Mouse (Mus musculus) left cerebral cortex, adult 2 months (tissue): ENCODE measurements around the gene Slc39a3. TPM values are rescaled to one million over a fixed set of nuclear protein-coding genes. Genes with fewer than 3 reads are reported as not detected.
"Not testable (repeated sequence)": the region's sequence is repeated elsewhere in the genome, so short reads cannot be mapped to it uniquely, and the experiment has no call there.

Source experiments
- DNase-seq, 2 experiments: peaks; one replicate each; pipeline ENCODE4 v3.0.0; 2021 to 2022; ENCODE audit warnings: low spot score in 2 of 2, mixed read lengths in 1 of 2; ENCODE audit errors: extremely low spot score in 1 of 2
- H3K27ac ChIP-seq: fragments of 200-600 bp; 2 replicates; pipeline ENCODE4 v1.8.1; 2022
- H3K4me3 ChIP-seq: fragments of 200-600 bp; 2 replicates; pipeline ENCODE4 v1.8.1; 2022
- CTCF ChIP-seq: fragments of 200-600 bp; IDR thresholded peaks from 2 replicates; pipeline ENCODE4 v1.8.1; 2022; ENCODE audit warnings: antibody characterized with exemption, mild to moderate bottlenecking, moderate library complexity
- intact Hi-C: fragments of 180-260 bp; cut with DNase I; formaldehyde crosslinking; loops from one replicate; pipeline ENCODE4 v1.15.1; 2025
- total RNA-seq, 2 experiments: library from RNA; stranded (reverse); gene quantifications; 2 replicates each; pipeline ENCODE4 v1.2.3; 2021

Gene Slc39a3
- total RNA-seq, 2 experiments from 2014 or later = 61.3 to 62.5 TPM

DNA sequence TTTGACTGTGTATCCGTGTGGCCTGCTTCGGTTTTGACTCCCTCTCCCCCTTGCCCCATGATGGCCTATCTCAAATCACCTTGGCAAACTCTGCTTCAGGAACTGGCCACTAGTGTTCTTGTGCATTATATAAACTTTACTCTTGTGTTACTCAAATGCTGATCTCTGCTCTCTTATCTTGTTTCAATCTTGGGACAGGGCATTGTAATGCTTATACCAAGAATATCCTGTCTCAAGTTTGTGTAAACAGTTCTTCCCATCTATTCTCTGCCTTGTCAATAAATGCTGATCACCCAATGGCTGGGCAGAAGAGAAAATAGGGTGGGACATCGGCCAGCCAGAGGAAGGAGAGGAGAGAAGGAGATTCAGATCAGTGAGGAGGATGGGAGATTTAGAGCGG is 25.5 kb upstream of the Slc39a3 start:
- H3K27ac ChIP-seq = no peak overlapping the region
- intact Hi-C loops = no loop called here
- DNase-seq = no peak
- TF ChIP-seq CTCF = no peak
- no peak overlapping the region for H3K4me3 ChIP-seq

DNA sequence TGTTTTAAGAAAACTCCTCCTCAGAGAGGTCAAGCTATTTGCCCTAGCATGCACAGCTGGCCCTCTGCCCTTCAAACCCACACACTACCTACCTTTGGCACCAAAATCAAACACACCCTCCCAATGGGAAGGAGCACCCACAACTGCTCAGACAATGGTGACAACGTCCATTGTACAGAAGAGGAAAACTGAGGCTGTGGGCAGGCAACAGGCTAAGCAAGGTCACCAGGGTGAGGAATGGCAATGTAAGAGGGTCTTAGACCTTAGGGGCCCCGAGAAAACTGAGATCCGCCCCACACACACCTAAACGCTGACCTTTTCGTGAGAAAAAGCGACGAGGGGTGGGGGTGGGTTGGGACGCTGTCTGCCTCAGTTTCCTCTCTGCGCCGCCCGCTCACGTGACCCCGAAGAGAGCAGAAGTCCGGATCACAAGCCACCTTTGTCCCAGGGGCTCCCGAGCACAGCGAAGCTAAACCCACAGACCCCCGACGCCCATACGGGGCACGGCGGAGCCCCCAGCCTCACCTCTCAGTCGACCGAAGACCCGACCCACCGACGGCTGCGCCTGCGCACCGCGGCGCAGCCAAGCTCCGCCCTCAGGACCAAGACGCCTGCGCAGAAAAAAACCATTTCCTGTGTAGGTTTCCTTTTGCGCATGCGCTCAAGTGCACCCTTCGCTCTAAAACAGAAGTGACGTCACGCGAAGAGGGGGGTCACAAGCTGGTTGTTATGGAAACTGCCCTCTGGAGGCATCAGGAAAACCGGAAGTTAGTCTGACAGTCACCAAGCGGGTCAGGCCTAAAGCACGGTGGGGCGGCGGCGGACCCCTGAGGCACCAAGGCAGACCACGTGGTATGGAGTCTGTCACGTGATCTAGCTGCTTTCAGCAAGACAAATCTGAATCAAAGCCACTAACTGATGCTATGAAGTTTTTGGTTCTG is 22.6 kb upstream of the Slc39a3 start, which contains the start of gene Sgta:
Gene Sgta, minus strand, starts transcription at position 579 of the 941 bp plus-strand sequence.
- peak within 1 kb of the TSS; percentile 90 for H3K27ac ChIP-seq
- intact Hi-C loops = no loop called here
- peak; percentile 98 to 99 for DNase-seq
- TF ChIP-seq CTCF = no peak
- peak within 1 kb of the TSS; percentile 90 for H3K4me3 ChIP-seq

DNA sequence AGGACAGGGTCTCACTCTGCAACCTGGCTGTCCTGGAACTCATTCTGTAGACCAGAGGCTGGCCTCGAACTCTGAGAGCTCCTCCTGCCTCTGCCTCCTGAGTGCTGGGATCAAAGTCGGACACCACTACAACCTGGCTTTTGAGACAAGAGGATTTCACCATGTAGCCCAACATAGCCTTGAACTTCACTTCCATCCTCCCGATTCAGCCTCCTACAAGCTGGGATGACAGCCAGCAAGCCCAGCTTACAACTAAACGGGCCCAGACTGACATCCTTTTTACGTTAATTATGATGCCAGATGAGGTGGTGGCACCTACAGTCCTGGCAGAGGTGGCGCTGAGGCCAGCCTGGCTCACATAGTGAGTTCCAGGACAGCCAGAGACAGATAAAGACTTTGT is 21.7 kb upstream of the Slc39a3 start:
- peak overlapping the region; percentile 90 for H3K4me3 ChIP-seq
- no peak for TF ChIP-seq CTCF
- no peak for DNase-seq
- no peak overlapping the region for H3K27ac ChIP-seq
- intact Hi-C loops = no loop called here

DNA sequence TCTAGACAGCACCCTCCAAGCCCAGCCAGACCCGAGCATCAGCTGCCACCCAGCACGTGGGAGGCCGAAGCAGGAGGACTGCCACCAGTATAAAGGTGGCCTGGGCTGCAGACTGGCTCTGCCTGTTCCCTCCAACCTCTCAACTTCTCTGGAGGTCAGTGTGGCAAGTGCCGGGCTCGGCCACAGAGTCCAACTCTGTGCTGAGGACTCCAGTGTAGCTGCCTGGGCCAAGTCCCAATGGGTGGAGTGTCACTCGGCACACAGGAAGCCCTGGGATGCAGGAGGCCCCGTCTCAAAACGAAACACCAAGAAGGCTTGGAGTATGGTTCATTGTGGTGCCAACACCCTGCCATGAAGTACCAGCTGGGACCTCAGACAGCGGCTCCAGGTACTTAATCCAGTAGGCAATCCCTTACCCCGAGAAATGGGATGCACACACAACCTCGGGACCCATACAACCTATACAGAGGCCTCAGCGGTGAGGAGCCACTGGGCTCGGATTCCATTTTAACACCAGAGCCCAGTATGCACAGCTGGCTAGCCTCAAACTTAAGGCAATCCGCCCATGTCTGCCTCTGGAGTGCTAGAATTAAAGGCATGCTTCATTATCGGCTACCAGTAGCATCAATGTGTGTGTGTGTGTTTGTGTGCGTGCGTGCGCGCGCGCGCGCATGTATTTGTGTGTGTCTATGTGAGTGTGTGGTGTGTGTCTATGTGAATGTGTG is 20.3 kb upstream of the Slc39a3 start:
- intact Hi-C loops = no loop called here
- H3K27ac ChIP-seq = no peak overlapping the region
- TF ChIP-seq CTCF = no peak
- DNase-seq = no peak
- no peak overlapping the region for H3K4me3 ChIP-seq

DNA sequence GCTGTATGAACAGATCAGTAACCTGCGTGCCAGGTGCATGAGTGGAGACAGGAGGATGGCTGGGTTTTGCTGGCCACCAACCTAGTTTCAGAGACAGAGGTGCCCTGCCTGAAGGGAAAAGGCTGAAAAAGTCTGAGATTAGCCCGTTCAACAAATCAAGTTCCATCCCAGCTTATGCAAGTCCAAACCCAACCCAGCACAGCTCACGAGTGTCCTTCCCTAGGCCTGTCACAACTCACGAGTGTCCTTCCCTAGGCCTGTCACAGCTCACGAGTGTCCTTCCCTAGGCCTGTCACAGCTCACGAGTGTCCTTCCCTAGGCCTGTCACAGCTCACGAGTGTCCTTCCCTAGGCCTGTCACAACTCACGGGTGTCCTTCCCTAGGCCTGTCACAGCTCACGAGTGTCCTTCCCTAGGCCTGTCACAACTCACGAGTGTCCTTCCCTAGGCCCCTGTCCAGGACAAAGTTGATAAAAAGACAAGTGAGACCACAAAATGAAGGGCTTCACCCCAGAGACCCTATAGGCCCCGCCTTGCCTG is 18.6 kb upstream of the Slc39a3 start:
- intact Hi-C loops, H3K27ac ChIP-seq, DNase-seq, H3K4me3 ChIP-seq: not testable (repeated sequence)

DNA sequence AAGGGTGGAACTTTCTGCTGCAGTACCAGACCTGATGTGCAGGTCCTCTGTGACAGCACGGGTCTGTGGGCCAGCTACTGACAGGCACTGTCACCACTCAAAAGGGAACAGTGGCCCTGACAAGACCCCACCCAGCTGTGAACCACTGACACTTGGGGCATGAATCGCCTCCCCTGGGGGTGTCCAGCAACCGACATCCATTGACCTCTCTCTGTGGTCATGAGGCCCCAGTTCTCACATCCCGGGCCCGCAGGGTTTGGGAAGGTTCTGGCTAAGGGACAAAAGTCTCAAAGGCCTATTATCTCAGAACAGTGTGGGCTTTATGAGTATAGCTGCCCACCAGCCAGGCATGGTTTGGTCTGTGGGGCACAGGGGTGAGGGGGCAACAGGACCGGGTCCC is 17.9 kb upstream of the Slc39a3 start:
- intact Hi-C loops = no loop called here
- no peak for DNase-seq
- no peak overlapping the region for H3K27ac ChIP-seq
- no peak for TF ChIP-seq CTCF
- H3K4me3 ChIP-seq = no peak overlapping the region

GRCm38 (mm10) chr10:81052577-81052976 is 15.4 kb upstream of the Slc39a3 start:
- TF ChIP-seq CTCF = no peak
- DNase-seq = no peak
- Histone ChIP-seq H3K27ac (no peak overlapping the region), H3K4me3 (no peak overlapping the region)
- intact Hi-C loops = no loop called here

DNA sequence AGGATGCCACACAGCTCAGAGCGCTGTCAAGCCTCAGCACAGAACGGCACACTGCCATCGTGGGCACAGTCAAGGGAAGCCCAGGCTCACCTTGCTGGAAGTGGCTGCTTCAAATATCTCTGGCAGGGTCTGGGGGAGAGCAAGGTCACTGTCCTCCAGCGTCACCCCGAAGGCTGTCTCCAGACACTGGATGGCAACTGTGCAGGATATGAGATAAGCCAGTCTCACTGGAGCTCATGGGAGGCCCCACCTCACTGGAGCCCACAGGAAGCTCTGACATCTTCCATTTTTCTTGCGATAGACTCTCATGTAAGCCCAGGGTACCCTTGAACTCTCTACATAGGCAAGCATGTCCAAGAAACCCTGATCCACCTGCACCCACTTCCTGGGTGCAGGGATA is 13.9 kb upstream of the Slc39a3 start:
- DNase-seq = no peak
- H3K4me3 ChIP-seq = no peak overlapping the region
- no peak for TF ChIP-seq CTCF
- intact Hi-C loops = no loop called here
- H3K27ac ChIP-seq = no peak overlapping the region

GRCm38 (mm10) chr10:81050645-81051044 is 13.4 kb upstream of the Slc39a3 start:
- H3K4me3 ChIP-seq = no peak overlapping the region
- intact Hi-C loops = no loop called here
- DNase-seq = no peak
- H3K27ac ChIP-seq = no peak overlapping the region
- peak; percentile 36 for TF ChIP-seq CTCF

- H3K4me3 ChIP-seq, DNase-seq, H3K27ac ChIP-seq, intact Hi-C loops: not testable (repeated sequence)
These were observed 8.0 kb upstream of the Slc39a3 start for GRCm38 (mm10) chr10:81045246-81045645.

DNA sequence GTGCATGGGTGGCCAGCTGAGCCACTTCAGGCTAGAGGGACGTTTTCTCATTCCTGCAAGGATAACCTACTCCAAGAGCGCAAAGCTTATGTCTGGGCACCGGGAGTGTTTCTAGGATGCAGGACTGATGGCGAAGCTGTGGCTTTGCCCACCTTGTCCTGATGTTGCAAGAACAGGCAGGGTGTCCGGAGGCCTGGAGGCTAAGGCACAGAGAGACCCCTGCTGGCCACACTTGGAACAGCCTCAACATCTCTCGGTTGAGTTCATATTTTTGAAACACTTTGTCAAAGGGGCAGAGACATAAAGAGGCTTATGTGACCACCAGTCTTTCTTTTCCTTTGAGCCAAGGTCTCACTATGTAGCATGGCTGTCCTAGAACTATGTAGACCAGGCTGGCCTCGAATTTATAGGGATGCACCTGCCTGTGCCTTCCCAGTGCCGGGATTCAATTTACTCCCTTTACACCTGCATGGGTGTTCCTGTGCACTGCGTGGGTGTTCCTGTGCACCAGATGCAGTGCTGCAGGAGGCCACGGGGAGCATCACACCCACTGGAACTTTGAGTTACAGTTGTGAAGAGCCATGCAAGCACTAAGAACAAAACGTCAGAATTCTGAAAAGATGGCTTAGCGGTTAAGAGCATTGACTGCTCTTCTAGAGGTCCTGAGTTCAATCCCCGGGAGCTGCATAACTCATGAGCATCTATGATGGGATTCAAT is 4.4 kb upstream of the Slc39a3 start:
- peak; percentile 84 for TF ChIP-seq CTCF
- H3K4me3 ChIP-seq = no peak overlapping the region
- intact Hi-C loops = loop anchor here (1.0 kb wide), 1 partner anchor 41 kb away; no protein-coding TSS in a partner anchor
- H3K27ac ChIP-seq = no peak overlapping the region
- DNase-seq = peak; percentile 71 to 74
